Mouse (Mus musculus) spleen, adult 2 months (tissue): ENCODE data around the gene Sema4d.

Experiments used
- CTCF ChIP-seq: fragments of 200-500 bp; IDR thresholded peaks from 2 replicates; pipeline ENCODE4 v1.5.1; 2011; ENCODE audit warnings: mild to moderate bottlenecking, inconsistent platforms; ENCODE audit not compliant: insufficient read depth, insufficient read length, insufficient replicate concordance; ENCODE audit errors: extremely low read depth
- POLR2A ChIP-seq: fragments of 200-500 bp; IDR thresholded peaks from 2 replicates; pipeline ENCODE4 v1.6.1; 2011; ENCODE audit warnings: low read depth, low read length, inconsistent platforms

GRCm38 (mm10) chr13:51653159-51653558, 140.4 kb downstream of the Sema4d start:
- no peak for TF ChIP-seq CTCF
- no peak for TF ChIP-seq POLR2A
